Mouse (Mus musculus) neural tube, embryonic 12.5 days (tissue): ENCODE measurements around the gene Ablim2. TPM values are rescaled to one million over a fixed set of nuclear protein-coding genes. Genes with fewer than 3 reads are reported as not detected.

Experiments
- polyA plus RNA-seq: library from polyadenylated mRNA; unstranded; fragments of >200 nt; fragmentation: Nextera tagmentation; extraction: Ambion mirVana; gene quantifications from 2 replicates; pipeline ENCODE4 v1.2.1, GENCODE M21; 2016

Gene Ablim2
- polyA plus RNA-seq, 1 experiment from 2014 or later: 4.4 TPM

Other genes with a start within 250 kb of the Ablim2 start
- 3.2 and 4.1 TPM in 2 replicates for gene Cpz, start 232.2 kb upstream of the Ablim2 start, polyA plus RNA-seq
- gene Trmt44, start 182.8 kb upstream of the Ablim2 start, polyA plus RNA-seq: 7.8 and 9.7 TPM in 2 replicates
- gene Acox3, start 174.8 kb upstream of the Ablim2 start, polyA plus RNA-seq: 18.4 and 20.0 TPM in 2 replicates
- gene Htra3, start 78.1 kb upstream of the Ablim2 start, polyA plus RNA-seq: 8.7 and 9.5 TPM in 2 replicates
- 3.4 and 3.6 TPM in 2 replicates for gene Sh3tc1, start 17.9 kb upstream of the Ablim2 start, polyA plus RNA-seq
- gene Afap1, start 135.4 kb downstream of the Ablim2 start, polyA plus RNA-seq: 77.8 and 91.9 TPM in 2 replicates